Mouse (Mus musculus) erythroblast, embryonic 14.5 days (primary cell): ENCODE results near the gene Gas7.

Source experiments
- GATA1 ChIP-seq: IDR thresholded peaks from 2 replicates; pipeline ENCODE4 v1.6.1; 2012; ENCODE audit warnings: low read length, inconsistent platforms, mixed read lengths
- TAL1 ChIP-seq: IDR thresholded peaks from 3 replicates; pipeline ENCODE4 v1.6.1; 2012; ENCODE audit warnings: low read length, inconsistent platforms, mixed read lengths

DNA sequence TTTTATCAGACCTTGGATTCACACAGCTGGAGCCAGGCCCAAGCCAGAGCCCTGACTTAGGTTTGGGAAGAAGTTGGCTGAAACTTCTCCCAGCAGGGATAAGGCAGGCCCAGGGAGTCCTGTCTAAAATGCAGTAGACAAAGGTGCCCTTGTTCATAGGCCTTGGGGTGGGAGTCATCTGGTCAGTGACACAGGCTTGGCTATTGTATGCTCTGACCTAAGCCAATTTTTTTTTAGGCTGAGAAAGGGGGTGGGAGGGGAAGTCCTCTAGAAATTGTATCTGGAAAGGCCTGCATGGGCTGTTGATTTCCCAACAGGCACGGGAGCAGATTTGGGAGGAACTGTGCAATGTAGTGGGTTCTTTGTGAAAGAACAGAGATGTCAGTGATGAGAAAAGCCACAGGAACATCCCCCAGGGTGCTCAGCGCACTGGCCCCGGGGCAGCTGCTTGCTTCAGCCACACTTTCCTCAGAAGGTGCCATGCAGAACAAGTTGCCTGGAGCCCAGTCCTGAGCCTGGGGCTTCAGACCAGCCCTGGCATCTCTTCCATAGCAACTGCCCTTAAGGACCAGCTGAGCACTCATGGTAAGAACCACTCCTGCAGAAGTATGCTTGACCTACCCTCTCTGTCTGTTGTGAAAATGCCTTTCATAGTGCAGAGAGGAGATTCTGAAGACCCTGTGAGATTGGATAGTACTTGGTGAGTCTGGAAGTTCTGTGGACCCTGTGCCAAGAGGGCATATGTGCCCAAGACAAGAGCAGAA is 131.2 kb downstream of the Gas7 start:
- TF ChIP-seq GATA1 (no peak), TAL1 (no peak)
